Mouse (Mus musculus) lung, adult 2 months (tissue): ENCODE results near the gene Cd24a.

Experiments used
- CTCF ChIP-seq: fragments of 200-500 bp; IDR thresholded peaks from 2 replicates; pipeline ENCODE4 v1.5.1; 2011; ENCODE audit warnings: mild to moderate bottlenecking, low read length, control low read depth; ENCODE audit not compliant: insufficient read depth
- POLR2A ChIP-seq: fragments of 200-500 bp; IDR thresholded peaks from 2 replicates; pipeline ENCODE4 v1.6.1; 2011; ENCODE audit warnings: low read depth, mild to moderate bottlenecking, control low read depth, low read length, borderline replicate concordance; ENCODE audit errors: extremely low read depth

DNA sequence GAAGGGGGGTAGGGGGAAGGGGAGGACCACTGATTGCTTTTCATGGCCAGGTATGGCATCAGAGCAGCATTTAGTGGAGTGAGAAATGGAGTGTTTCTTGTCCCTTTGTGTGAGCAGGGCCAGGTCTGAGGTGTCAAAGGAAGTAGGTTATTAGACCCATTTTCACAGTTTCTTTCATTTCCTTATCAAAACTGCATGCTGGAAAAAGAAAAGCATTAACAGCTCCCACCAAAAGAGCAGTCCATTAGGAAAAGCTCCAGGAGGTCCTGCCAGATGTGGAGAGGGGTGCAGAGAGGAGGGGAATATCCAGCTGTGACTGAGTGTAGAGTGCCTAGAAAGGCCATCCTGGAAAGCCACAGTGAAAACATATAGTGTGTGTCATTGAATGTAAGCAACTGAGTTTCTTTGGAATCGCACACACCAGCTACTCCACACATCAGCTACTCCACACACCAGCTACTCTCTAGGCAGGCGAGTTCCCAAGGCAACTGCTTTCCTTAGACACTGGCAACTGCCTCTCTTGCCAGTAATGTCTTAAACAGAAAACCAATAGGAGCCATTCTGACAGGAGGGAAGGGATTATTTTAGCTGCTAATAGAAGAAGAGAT is 46.8 kb downstream of the Cd24a start:
- TF ChIP-seq POLR2A (no peak), CTCF (no peak)
